Mouse (Mus musculus) thymus, adult 2 months (tissue): ENCODE results near the gene Usp10.
A peak's percentile ranks its signal among the peaks of the same experiment; 100 is the strongest.

Experiments
- CTCF ChIP-seq: fragments of 200-500 bp; IDR thresholded peaks from 2 replicates; pipeline ENCODE4 v1.5.1; 2012; ENCODE audit warnings: mild to moderate bottlenecking, control low read depth, low read length, moderate library complexity, borderline replicate concordance; ENCODE audit not compliant: control insufficient read depth, poor library complexity, insufficient read depth; ENCODE audit errors: extremely low read depth
- POLR2A ChIP-seq: fragments of 200-500 bp; IDR thresholded peaks from 2 replicates; pipeline ENCODE4 v1.6.1; 2012; ENCODE audit warnings: mild to moderate bottlenecking, low read length, control low read depth, moderate library complexity; ENCODE audit not compliant: control insufficient read depth, poor library complexity, insufficient read depth; ENCODE audit errors: extremely low read depth

DNA sequence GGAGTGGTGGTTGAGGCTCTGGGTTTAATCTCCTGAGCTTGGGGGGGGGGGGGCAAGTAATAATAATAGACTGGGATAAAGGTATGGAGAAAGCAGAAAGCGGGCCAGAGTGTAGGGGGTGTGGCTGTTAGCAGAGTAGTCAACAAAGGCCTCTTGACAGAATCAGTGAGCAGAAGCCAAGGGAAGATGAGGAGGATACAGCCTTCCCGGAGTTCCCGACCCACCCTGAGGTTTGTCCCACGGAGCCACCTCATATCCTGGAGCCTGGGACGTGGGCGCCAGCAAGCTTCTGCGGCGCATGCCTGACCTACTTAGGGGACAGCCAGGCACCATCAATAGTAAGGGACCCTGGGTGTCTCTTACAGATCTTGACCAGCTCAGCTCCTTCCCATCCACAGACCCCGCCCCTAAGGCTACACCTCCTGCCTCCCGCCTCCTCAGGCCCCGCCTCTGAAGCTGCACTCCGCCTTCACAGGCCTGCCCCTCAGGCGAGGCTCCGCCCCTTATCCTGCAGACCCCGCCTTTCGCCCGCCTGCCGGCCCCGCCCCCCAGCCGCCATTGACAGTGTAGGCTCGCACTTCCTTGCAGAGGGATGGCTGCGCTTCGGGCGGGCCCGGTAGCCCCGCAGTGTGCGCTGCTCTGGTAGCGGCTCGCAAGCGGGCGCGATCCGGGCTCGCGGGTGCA is 48.3 kb upstream of the Usp10 start, which contains the start of gene Klhl36:
- TF ChIP-seq POLR2A (peak; percentile 92), CTCF (peak; percentile 37; the same call in 1 of the 2 replicates)
